Mouse (Mus musculus): ENCODE measurements around the gene Sh3tc1.
A peak's percentile ranks its signal among the peaks of the same experiment; 100 is the strongest.

Sh3tc1 gene

GRCm38 (mm10) chr5:35739536-35740278 is at the start of gene Sh3tc1:
Gene Sh3tc1, minus strand, starts transcription at chr5:35739987.
- DNase-seq = no peak

- DNase-seq = no peak
These were observed 48.9 kb upstream of the Sh3tc1 start for GRCm38 (mm10) chr5:35788719-35789118.

- DNase-seq = no peak
These were observed 48.1 kb upstream of the Sh3tc1 start for GRCm38 (mm10) chr5:35787847-35788246.

GRCm38 (mm10) chr5:35785853-35786252 is 46.1 kb upstream of the Sh3tc1 start:
- no peak for DNase-seq

GRCm38 (mm10) chr5:35782648-35783180 is 42.9 kb upstream of the Sh3tc1 start:
- no peak for DNase-seq

GRCm38 (mm10) chr5:35781116-35781515 is 41.3 kb upstream of the Sh3tc1 start:
- no peak for DNase-seq

GRCm38 (mm10) chr5:35774137-35774424 is 34.3 kb upstream of the Sh3tc1 start:
- no peak for DNase-seq

- DNase-seq = peak; percentile 65
These were observed 33.7 kb upstream of the Sh3tc1 start for GRCm38 (mm10) chr5:35773274-35774136.

GRCm38 (mm10) chr5:35770891-35771663 is 31.3 kb upstream of the Sh3tc1 start:
- no peak for DNase-seq

- no peak for DNase-seq
These were observed 30.5 kb upstream of the Sh3tc1 start for GRCm38 (mm10) chr5:35770246-35770645.

- DNase-seq = no peak
These were observed 29.2 kb upstream of the Sh3tc1 start for GRCm38 (mm10) chr5:35768997-35769396.

GRCm38 (mm10) chr5:35768525-35768924 is 28.7 kb upstream of the Sh3tc1 start:
- no peak for DNase-seq

- DNase-seq = no peak
These were observed 26.1 kb upstream of the Sh3tc1 start for GRCm38 (mm10) chr5:35765909-35766308.

GRCm38 (mm10) chr5:35762850-35763249 is 23.1 kb upstream of the Sh3tc1 start:
- no peak for DNase-seq

GRCm38 (mm10) chr5:35762388-35762787 is 22.6 kb upstream of the Sh3tc1 start:
- peak; percentile 49 for DNase-seq

GRCm38 (mm10) chr5:35761323-35761722 is 21.5 kb upstream of the Sh3tc1 start:
- no peak for DNase-seq

GRCm38 (mm10) chr5:35758081-35759053 is 18.6 kb upstream of the Sh3tc1 start:
- DNase-seq = no peak

- peak; percentile 98 for DNase-seq
These were observed 17.8 kb upstream of the Sh3tc1 start, which contains the start of gene Ablim2 for GRCm38 (mm10) chr5:35757639-35758001. Gene Ablim2, plus strand, starts transcription at chr5:35757880.

- DNase-seq = peak; percentile 90
These were observed 17.3 kb upstream of the Sh3tc1 start for GRCm38 (mm10) chr5:35756997-35757638.

GRCm38 (mm10) chr5:35756020-35756419 is 16.2 kb upstream of the Sh3tc1 start:
- peak; percentile 58 for DNase-seq

GRCm38 (mm10) chr5:35755131-35755733 is 15.4 kb upstream of the Sh3tc1 start:
- peak; percentile 68 for DNase-seq

Data from cerebellum, adult 11-12 months (tissue).